Mouse (Mus musculus) CH12.LX (cell line): ENCODE data around the gene Mgat3.
A peak's percentile ranks its signal among the peaks of the same experiment; 100 is the strongest.

Experiments used
- CTCF ChIP-seq, 2 experiments: IDR thresholded peaks in 1 of 2; conservative IDR thresholded peaks in 1 of 2; 2 replicates each; pipeline ENCODE4 v1.5.1; 2011 to 2012; ENCODE audit warnings: low read depth in 2 of 2, low read length in 2 of 2, improper control_type of control experiment in 1 of 2, inconsistent platforms in 1 of 2, mild to moderate bottlenecking in 1 of 2, moderate library complexity in 1 of 2
- EP300 ChIP-seq: IDR thresholded peaks from 2 replicates; pipeline ENCODE4 v1.6.1; 2011; ENCODE audit warnings: low read length, improper control_type of control experiment
- ETS1 ChIP-seq: conservative IDR thresholded peaks from 2 replicates; pipeline ENCODE4 v1.6.1; 2012; ENCODE audit warnings: low read depth, mild to moderate bottlenecking, inconsistent platforms, low read length, improper control_type of control experiment, moderate library complexity
- GABPA ChIP-seq: IDR thresholded peaks from 2 replicates; pipeline ENCODE4 v1.6.1; 2012; ENCODE audit warnings: low read depth, low read length, improper control_type of control experiment, inconsistent platforms; ENCODE audit not compliant: insufficient replicate concordance
- HCFC1 ChIP-seq: IDR thresholded peaks from 2 replicates; pipeline ENCODE4 v1.6.1; 2012; ENCODE audit warnings: low read depth, mild to moderate bottlenecking, inconsistent platforms, low read length, improper control_type of control experiment
- KAT2A ChIP-seq: IDR thresholded peaks from 2 replicates; pipeline ENCODE4 v1.6.1; 2012; ENCODE audit warnings: low read length, improper control_type of control experiment, inconsistent platforms; ENCODE audit not compliant: insufficient replicate concordance
- MAX ChIP-seq: IDR thresholded peaks from 2 replicates; pipeline ENCODE4 v1.6.1; 2011; ENCODE audit warnings: low read length, improper control_type of control experiment
- MAZ ChIP-seq: IDR thresholded peaks from 2 replicates; pipeline ENCODE4 v1.6.1; 2012; ENCODE audit warnings: low read depth, mild to moderate bottlenecking, inconsistent platforms, low read length, improper control_type of control experiment, moderate library complexity
- MEF2A ChIP-seq: IDR thresholded peaks from 2 replicates; pipeline ENCODE4 v1.6.1; 2014; ENCODE audit warnings: low read depth, mild to moderate bottlenecking, inconsistent platforms, low read length, improper control_type of control experiment, borderline replicate concordance
- NRF1 ChIP-seq: IDR thresholded peaks from 2 replicates; pipeline ENCODE4 v1.6.1; 2014; ENCODE audit warnings: low read depth, mild to moderate bottlenecking, inconsistent platforms, low read length, improper control_type of control experiment, moderate library complexity
- POLR2A ChIP-seq: IDR thresholded peaks from 2 replicates; pipeline ENCODE4 v1.6.1; 2011; ENCODE audit warnings: low read depth, mild to moderate bottlenecking, improper control_type of control experiment, low read length
- SIN3A ChIP-seq: IDR thresholded peaks from 2 replicates; pipeline ENCODE4 v1.6.1; 2012; ENCODE audit warnings: low read length, improper control_type of control experiment, inconsistent platforms
- TCF12 ChIP-seq: IDR thresholded peaks from 2 replicates; pipeline ENCODE4 v1.6.1; 2014; ENCODE audit warnings: low read depth, mild to moderate bottlenecking, inconsistent platforms, low read length, improper control_type of control experiment
- ZC3H11A ChIP-seq: IDR thresholded peaks from 2 replicates; pipeline ENCODE4 v1.6.1; 2012; ENCODE audit warnings: low read depth, mild to moderate bottlenecking, inconsistent platforms, low read length, improper control_type of control experiment

DNA sequence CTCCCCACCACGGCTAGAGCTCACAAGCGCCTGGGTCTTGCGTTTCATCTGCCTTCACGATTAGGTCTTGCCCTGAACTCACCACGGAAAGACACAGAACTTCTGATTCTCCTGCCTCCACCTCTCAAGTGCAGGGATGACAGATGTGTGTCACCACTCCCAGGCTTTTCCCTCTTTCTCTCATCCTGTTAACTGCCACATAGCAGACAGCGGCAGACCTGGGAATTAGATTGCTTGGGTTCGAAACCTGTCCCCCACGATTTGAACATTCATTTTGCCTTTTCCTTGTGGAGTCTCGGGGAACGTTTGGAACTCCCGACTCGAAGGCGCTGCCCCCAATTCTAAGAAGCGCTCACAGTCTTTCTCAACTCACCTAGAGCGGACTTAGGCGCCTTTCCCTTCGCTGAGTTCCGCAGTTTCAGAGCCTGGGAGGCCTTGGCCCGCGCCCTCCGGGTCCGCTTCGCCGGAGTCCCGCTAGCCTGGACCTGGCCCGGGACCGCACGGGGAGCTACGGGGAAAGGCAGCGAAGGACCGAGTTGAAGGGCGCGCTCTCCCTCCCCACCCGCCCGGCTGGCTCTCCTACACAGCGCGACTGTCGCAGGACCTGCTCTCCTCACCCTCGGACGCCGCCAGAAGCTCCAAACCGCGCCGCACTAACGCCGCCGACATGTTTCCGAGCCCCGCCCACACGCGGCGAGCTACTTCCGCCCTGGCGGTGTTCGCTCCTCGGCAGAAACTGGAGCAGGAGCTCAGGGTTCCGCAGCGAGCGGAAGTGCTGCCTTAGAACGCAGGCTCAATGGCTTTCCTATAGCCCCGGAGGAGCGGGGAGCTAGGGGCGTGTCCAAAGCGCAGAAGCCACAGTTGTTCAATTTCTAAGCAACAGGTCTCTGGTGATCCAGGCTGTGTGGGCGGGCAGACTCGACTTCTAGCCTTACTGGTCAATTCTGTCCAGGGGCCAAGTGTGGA lies 90.4 kb downstream of the Mgat3 start, which contains the start of gene Rps19bp1:
- TF ChIP-seq CTCF (conservative IDR thresholded peaks at IDR 0.05 in 1 of 2, IDR thresholded peaks at IDR 0.05 in 1 of 2; ENCODE audit: low read depth in 2 of 2, low read length in 2 of 2): no peak
- TF ChIP-seq POLR2A: peak; percentile 84
- peak; percentile 98 for TF ChIP-seq HCFC1
- peak; percentile 92; the same call in 1 of the 2 replicates for TF ChIP-seq KAT2A
- TF ChIP-seq GABPA: peak; percentile 46; the same call in 1 of the 2 replicates
- peak; percentile 66 for TF ChIP-seq MAX
- peak; percentile 96 for TF ChIP-seq MAZ
- TF ChIP-seq MEF2A: peak; percentile 85
- TF ChIP-seq EP300: no peak
- no peak for TF ChIP-seq ZC3H11A
- peak; percentile 98 for TF ChIP-seq SIN3A
- TF ChIP-seq NRF1: peak; percentile 77
- TF ChIP-seq TCF12: peak; percentile 96
- 0 out of 2 replicates have a peak, but pooled peaks have one; percentile 18 for TF ChIP-seq ETS1
